Mouse (Mus musculus): ENCODE data around the gene Myh10.

Myh10 gene

GRCm38 (mm10) chr11:68691321-68692009 is at the start of gene Myh10:
TSS of gene Myh10 (plus strand) at chr11:68691559.
- peak; percentile 99 to 100 for DNase-seq (ENCODE audit: low spot score in 2 of 2)

- no peak for DNase-seq (ENCODE audit: low spot score in 2 of 2)
These were observed 46.6 kb upstream of the Myh10 start for GRCm38 (mm10) chr11:68644781-68645180.

- no peak for DNase-seq (ENCODE audit: low spot score in 2 of 2)
These were observed 43.6 kb upstream of the Myh10 start for GRCm38 (mm10) chr11:68647808-68648207.

GRCm38 (mm10) chr11:68648385-68649148 is 42.8 kb upstream of the Myh10 start:
- DNase-seq (ENCODE audit: low spot score in 2 of 2), result peak; percentile 27 to 48

GRCm38 (mm10) chr11:68651518-68651917 is 39.8 kb upstream of the Myh10 start:
- DNase-seq (ENCODE audit: low spot score in 2 of 2), result no peak

GRCm38 (mm10) chr11:68655524-68655923 is 35.8 kb upstream of the Myh10 start:
- peak in 1 of 2 experiments; percentile 32 for DNase-seq (ENCODE audit: low spot score in 2 of 2)

GRCm38 (mm10) chr11:68656887-68657685 is 34.3 kb upstream of the Myh10 start:
- no peak for DNase-seq (ENCODE audit: low spot score in 2 of 2)

GRCm38 (mm10) chr11:68657811-68658210 is 33.5 kb upstream of the Myh10 start:
- peak; percentile 87 to 94 for DNase-seq (ENCODE audit: low spot score in 2 of 2)

GRCm38 (mm10) chr11:68665331-68665730 is 26.0 kb upstream of the Myh10 start:
- DNase-seq (ENCODE audit: low spot score in 2 of 2), result no peak

- DNase-seq (ENCODE audit: low spot score in 2 of 2), result no peak
These were observed 25.1 kb upstream of the Myh10 start for GRCm38 (mm10) chr11:68666210-68666609.

GRCm38 (mm10) chr11:68672270-68672970 is 18.9 kb upstream of the Myh10 start:
- no peak for DNase-seq (ENCODE audit: low spot score in 2 of 2)

GRCm38 (mm10) chr11:68674071-68674470 is 17.3 kb upstream of the Myh10 start:
- no peak for DNase-seq (ENCODE audit: low spot score in 2 of 2)

- DNase-seq (ENCODE audit: low spot score in 2 of 2), result no peak
These were observed 16.7 kb upstream of the Myh10 start for GRCm38 (mm10) chr11:68674643-68675042.

GRCm38 (mm10) chr11:68675274-68675673 is 16.1 kb upstream of the Myh10 start:
- peak; percentile 61 to 62 for DNase-seq (ENCODE audit: low spot score in 2 of 2)

GRCm38 (mm10) chr11:68681254-68681839 is 10.0 kb upstream of the Myh10 start:
- no peak for DNase-seq (ENCODE audit: low spot score in 2 of 2)

GRCm38 (mm10) chr11:68682136-68682806 is 9.1 kb upstream of the Myh10 start:
- no peak for DNase-seq (ENCODE audit: low spot score in 2 of 2)

- no peak for DNase-seq (ENCODE audit: low spot score in 2 of 2)
These were observed 5.4 kb upstream of the Myh10 start for GRCm38 (mm10) chr11:68686001-68686400.

- no peak for DNase-seq (ENCODE audit: low spot score in 2 of 2)
These were observed 2.1 kb upstream of the Myh10 start for GRCm38 (mm10) chr11:68689304-68689703.

GRCm38 (mm10) chr11:68690465-68690864 is 894 bp upstream of the Myh10 start:
- no peak for DNase-seq (ENCODE audit: low spot score in 2 of 2)

- DNase-seq (ENCODE audit: low spot score in 2 of 2), result no peak
These were observed 792 bp downstream of the Myh10 start for GRCm38 (mm10) chr11:68692010-68692692.
